Mouse (Mus musculus): Measurements from ENCODE around the gene Uhrf2. TPM values are rescaled to one million over a fixed set of nuclear protein-coding genes. Genes with fewer than 3 reads are reported as not detected.
"Not testable (repeated sequence)": the region's sequence is repeated elsewhere in the genome, so short reads cannot be mapped to it uniquely, and the experiment has no call there.

Gene Uhrf2
- polyA plus RNA-seq, 1 experiment from 2014 or later = 47.6 TPM

DNA sequence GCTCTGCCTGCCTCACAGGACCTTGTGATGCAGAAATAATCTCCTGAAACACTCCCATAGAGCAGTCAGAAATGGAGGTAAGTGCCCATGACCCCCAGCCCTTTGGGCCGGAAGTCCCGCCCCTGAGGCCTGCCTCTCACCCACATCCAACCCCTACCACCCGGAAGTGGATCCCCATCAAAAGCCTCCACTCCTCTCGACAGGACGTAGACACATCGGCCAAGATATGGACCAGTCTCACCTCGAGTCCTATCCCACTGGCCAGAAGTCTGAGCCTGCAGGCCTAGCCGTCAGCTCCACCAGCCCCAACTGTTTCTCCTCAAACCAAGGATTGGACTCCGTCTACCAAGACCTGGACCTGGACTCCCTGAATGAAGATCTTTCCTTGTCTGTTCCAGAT, 26.7 kb upstream of the Uhrf2 start, which contains the start of gene Trpd52l3:
Trpd52l3 (plus strand) TSS at position 170 of the 400 bp plus-strand sequence.
- H3K9me3 ChIP-seq (replicated peaks; ENCODE audit: low read length) = no peaks in the 10 kb centered on the region
- H3K4me1 ChIP-seq (replicated peaks; ENCODE audit: insufficient read depth, low read length) = no peaks in the 10 kb centered on the region
- no peak for TF ChIP-seq CTCF (IDR thresholded peaks at IDR 0.05; ENCODE audit: low read depth)
- no peak within 1 kb of the TSS for H3K27ac ChIP-seq
- no peak within 1 kb of the TSS for H3K9ac ChIP-seq (ENCODE audit: low read depth, low read length)
- no peak for DNase-seq (ENCODE audit: low spot score)
- H3K4me2 ChIP-seq (ENCODE audit: low read length) = no peak within 1 kb of the TSS
- WGBS = 92% methylated on average over 9 of the region's 9 CpGs
- no peak for ATAC-seq (replicated peaks; ENCODE audit: low FRiP score, low read depth)
- H3K36me3 ChIP-seq (ENCODE audit: insufficient read depth, low read length) = no peaks in the 10 kb centered on the region
- H3K27me3 ChIP-seq (ENCODE audit: insufficient read depth, low read length) = no peaks in the 10 kb centered on the region
- H3K4me3 ChIP-seq (replicated peaks; ENCODE audit: low read depth, low read length) = no peak within 1 kb of the TSS

DNA sequence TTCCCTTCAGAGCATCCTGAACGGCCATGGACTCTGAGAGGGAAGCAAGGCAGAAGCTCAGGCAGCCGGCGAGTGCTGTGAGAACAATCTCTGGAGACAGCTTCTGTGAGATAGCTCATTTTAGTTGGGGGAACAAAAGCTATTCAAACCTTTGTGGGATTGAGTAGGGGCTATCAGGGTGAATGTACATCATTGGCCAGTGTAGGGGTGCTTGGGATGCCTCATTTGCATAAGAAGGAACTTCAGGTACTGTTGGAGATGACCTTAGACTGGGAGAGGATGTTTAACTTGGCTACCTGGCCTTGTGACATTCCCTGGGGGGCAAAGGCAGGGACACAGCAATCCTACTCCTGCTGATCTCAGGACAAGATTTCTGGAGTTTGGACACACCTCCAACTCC, 23.9 kb upstream of the Uhrf2 start:
- ATAC-seq (replicated peaks; ENCODE audit: low FRiP score, low read depth) (no peak), DNase-seq (ENCODE audit: low spot score) (no peak)
- no peak overlapping the region for H3K4me2 ChIP-seq (ENCODE audit: low read length)
- H3K27ac ChIP-seq = no peak overlapping the region
- TF ChIP-seq CTCF (IDR thresholded peaks at IDR 0.05; ENCODE audit: low read depth) = no peak
- 84% methylated on average over 3 of the region's 3 CpGs for WGBS
- H3K4me3 ChIP-seq (replicated peaks; ENCODE audit: low read depth, low read length) = no peak overlapping the region
- no peaks in the 10 kb centered on the region for H3K27me3 ChIP-seq (ENCODE audit: insufficient read depth, low read length)
- H3K9me3 ChIP-seq (replicated peaks; ENCODE audit: low read length) = no peaks in the 10 kb centered on the region
- peaks cover 5% of the 10 kb centered on the region; the same call in 1 of the 2 replicates for H3K4me1 ChIP-seq (replicated peaks; ENCODE audit: insufficient read depth, low read length)
- H3K9ac ChIP-seq (ENCODE audit: low read depth, low read length) = no peak overlapping the region
- H3K36me3 ChIP-seq (ENCODE audit: insufficient read depth, low read length) = no peaks in the 10 kb centered on the region

DNA sequence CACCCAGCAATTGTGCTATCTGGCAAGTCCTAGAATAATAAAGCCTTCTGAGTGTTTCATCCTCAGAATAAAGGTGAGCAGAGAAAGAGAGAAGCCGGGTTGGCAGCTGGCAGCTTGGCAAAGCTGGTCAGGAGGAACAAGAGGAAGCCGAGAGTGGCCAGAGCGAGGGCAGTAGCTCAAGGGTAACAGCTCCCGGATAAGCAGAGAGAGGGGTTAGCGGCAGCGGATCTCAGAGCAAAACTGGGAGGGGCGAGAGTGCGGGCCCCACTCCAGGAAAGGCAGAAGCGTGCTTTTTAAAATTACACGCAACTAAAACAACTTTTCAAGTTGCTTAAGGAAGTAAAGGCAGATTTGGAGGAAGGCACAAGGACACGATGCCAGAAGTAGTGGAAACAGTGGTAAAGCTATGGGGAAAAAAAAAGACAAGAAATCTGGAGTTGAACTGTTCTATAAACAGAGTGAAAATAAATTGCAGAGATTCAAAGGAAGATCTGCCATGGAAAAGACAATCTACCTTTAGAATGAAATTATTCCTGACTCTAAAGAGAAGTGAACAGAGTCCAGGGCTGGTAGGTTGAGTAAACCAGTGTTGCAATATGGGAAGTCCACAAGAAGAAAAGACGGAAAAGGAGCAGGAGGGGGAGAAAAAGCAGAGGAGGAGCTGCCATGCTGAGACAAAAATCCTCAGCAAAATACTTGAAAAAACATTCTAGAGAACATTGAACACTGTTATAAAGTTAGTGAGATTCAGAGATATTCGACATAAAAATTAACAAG, 19.6 kb upstream of the Uhrf2 start:
- no peak overlapping the region; the same call in 1 of the 2 replicates for H3K4me2 ChIP-seq (ENCODE audit: low read length)

DNA sequence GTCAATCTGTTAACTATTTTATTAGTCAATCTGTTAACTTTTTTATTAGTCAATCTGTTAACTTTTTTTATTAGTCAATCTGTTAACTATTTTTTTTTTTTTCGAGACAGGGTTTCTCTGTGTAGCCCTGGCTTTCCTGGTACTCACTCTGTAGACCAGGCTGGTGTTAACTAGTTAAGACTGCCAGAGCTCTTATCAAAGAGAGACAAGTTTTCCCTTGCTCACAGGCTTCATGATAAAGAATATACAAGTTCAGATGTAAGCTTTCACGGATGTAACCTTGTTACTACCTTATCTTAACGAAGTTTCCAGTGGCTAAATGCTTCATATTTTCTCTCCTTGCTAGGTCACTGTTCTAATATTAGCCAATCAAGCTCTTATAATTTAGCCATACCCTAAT, 16.0 kb upstream of the Uhrf2 start:
- Histone ChIP-seq H3K27ac (no peak overlapping the region), H3K9me3 (replicated peaks; ENCODE audit: low read length) (no peaks in the 10 kb centered on the region), H3K4me3 (replicated peaks; ENCODE audit: low read depth, low read length) (no peak overlapping the region), H3K36me3 (ENCODE audit: insufficient read depth, low read length) (no peaks in the 10 kb centered on the region), H3K27me3 (ENCODE audit: insufficient read depth, low read length) (no peaks in the 10 kb centered on the region), H3K9ac (ENCODE audit: low read depth, low read length) (no peak overlapping the region), H3K4me2 (ENCODE audit: low read length) (no peak overlapping the region), H3K4me1 (replicated peaks; ENCODE audit: insufficient read depth, low read length) (peaks cover 5% of the 10 kb centered on the region; the same call in 1 of the 2 replicates)
- ATAC-seq (replicated peaks; ENCODE audit: low FRiP score, low read depth) (no peak), DNase-seq (ENCODE audit: low spot score) (no peak)
- WGBS = 85% methylated on average over 3 of the region's 3 CpGs
- TF ChIP-seq CTCF (IDR thresholded peaks at IDR 0.05; ENCODE audit: low read depth) = no peak

More for the DNA sequence above, 19.6 kb upstream of the Uhrf2 start:
- Histone ChIP-seq H3K27me3 (ENCODE audit: insufficient read depth, low read length) (no peaks in the 10 kb centered on the region), H3K4me3 (replicated peaks; ENCODE audit: low read depth, low read length) (no peak overlapping the region), H3K9me3 (replicated peaks; ENCODE audit: low read length) (no peaks in the 10 kb centered on the region), H3K9ac (ENCODE audit: low read depth, low read length) (no peak overlapping the region), H3K36me3 (ENCODE audit: insufficient read depth, low read length) (no peaks in the 10 kb centered on the region), H3K27ac (no peak overlapping the region), H3K4me1 (replicated peaks; ENCODE audit: insufficient read depth, low read length) (peaks cover 5% of the 10 kb centered on the region; the same call in 1 of the 2 replicates)
- 57% methylated on average over 13 of the region's 13 CpGs for WGBS
- DNase-seq (ENCODE audit: low spot score) (no peak), ATAC-seq (replicated peaks; ENCODE audit: low FRiP score, low read depth) (no peak)
- no peak for TF ChIP-seq CTCF (IDR thresholded peaks at IDR 0.05; ENCODE audit: low read depth)

DNA sequence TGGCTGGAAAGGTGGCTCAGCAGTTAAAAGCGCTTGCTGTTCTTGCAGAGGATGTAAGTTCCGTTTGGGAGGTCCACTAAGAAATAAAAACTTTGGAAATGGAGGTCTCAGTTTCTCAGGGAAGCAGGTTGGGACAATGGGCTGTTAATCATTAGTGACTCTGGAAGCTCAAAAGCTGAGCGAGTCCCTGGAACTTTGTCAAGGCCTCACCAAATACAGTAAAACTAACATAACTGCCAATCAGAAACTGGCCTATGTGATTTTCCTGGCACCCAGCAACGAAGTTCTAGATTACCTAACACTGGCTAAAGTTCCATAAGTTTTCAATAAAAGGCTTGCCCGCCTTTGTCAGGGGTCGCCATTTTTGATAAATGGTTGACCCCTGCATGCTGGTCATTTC, 14.2 kb upstream of the Uhrf2 start:
- DNase-seq (ENCODE audit: low spot score) (no peak), ATAC-seq (replicated peaks; ENCODE audit: low FRiP score, low read depth) (no peak)
- WGBS = 62% methylated on average over 6 of the region's 6 CpGs

DNA sequence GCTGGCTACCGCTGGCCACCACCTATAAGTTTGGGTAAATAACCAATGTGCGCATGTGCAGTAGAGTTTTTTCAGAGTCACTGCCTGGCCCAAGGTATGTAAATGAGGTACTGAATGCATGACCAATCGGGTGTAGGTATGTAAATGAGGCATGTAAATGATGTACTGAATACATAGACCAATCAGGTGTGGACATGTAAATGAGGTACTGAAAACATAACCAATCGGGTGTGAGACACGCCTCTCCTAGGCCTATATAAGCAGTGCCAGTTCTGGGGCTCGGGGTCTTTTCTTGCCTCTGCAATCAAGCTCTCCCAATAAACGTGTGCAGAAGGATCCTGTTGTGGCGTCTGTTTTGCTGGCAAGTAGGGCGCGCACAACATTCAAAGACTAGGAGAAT, 6.9 kb upstream of the Uhrf2 start:
- not testable (repeated sequence) for H3K27ac ChIP-seq; H3K27me3 ChIP-seq (ENCODE audit: insufficient read depth, low read length); H3K36me3 ChIP-seq (ENCODE audit: insufficient read depth, low read length); H3K4me1 ChIP-seq (replicated peaks; ENCODE audit: insufficient read depth, low read length); DNase-seq (ENCODE audit: low spot score); H3K4me3 ChIP-seq (replicated peaks; ENCODE audit: low read depth, low read length); H3K4me2 ChIP-seq (ENCODE audit: low read length); H3K9me3 ChIP-seq (replicated peaks; ENCODE audit: low read length); H3K9ac ChIP-seq (ENCODE audit: low read depth, low read length); ATAC-seq (replicated peaks; ENCODE audit: low FRiP score, low read depth)
- 97% methylated on average over 10 of the region's 10 CpGs for WGBS

More for the DNA sequence above, 14.2 kb upstream of the Uhrf2 start:
- TF ChIP-seq CTCF (IDR thresholded peaks at IDR 0.05; ENCODE audit: low read depth) = no peak
- Histone ChIP-seq H3K36me3 (ENCODE audit: insufficient read depth, low read length) (no peaks in the 10 kb centered on the region), H3K9me3 (replicated peaks; ENCODE audit: low read length) (no peaks in the 10 kb centered on the region), H3K4me2 (ENCODE audit: low read length) (no peak overlapping the region), H3K9ac (ENCODE audit: low read depth, low read length) (no peak overlapping the region), H3K27me3 (ENCODE audit: insufficient read depth, low read length) (no peaks in the 10 kb centered on the region), H3K4me1 (replicated peaks; ENCODE audit: insufficient read depth, low read length) (no peaks in the 10 kb centered on the region), H3K4me3 (replicated peaks; ENCODE audit: low read depth, low read length) (no peak overlapping the region), H3K27ac (no peak overlapping the region)
